Mouse (Mus musculus): ENCODE results near the gene Ndufv2. TPM values are rescaled to one million over a fixed set of nuclear protein-coding genes. Genes with fewer than 3 reads are reported as not detected.
A peak's percentile ranks its signal among the peaks of the same experiment; 100 is the strongest.

The Ndufv2 gene
- 56.5 and 59.2 TPM in 2 replicates for total RNA-seq (2017)

- peak; percentile 97 for ATAC-seq (ENCODE audit: extremely low read depth, insufficient number of reproducible peaks, low FRiP score, poor library complexity, severe bottlenecking)
Measured at GRCm38 (mm10) chr17:66101380-66102330, at the start of gene Ndufv2. Gene Ndufv2, minus strand, starts transcription at chr17:66101559.

GRCm38 (mm10) chr17:66131212-66131611, 29.9 kb upstream of the Ndufv2 start:
- peak; percentile 74; the same call in 1 of the 2 replicates for ATAC-seq (ENCODE audit: extremely low read depth, insufficient number of reproducible peaks, low FRiP score, poor library complexity, severe bottlenecking)

GRCm38 (mm10) chr17:66130371-66130770, 29.0 kb upstream of the Ndufv2 start:
- no peak for ATAC-seq (ENCODE audit: extremely low read depth, insufficient number of reproducible peaks, low FRiP score, poor library complexity, severe bottlenecking)

- ATAC-seq (ENCODE audit: extremely low read depth, insufficient number of reproducible peaks, low FRiP score, poor library complexity, severe bottlenecking) = no peak
Measured at GRCm38 (mm10) chr17:66125211-66125610, 23.9 kb upstream of the Ndufv2 start.

- ATAC-seq (ENCODE audit: extremely low read depth, insufficient number of reproducible peaks, low FRiP score, poor library complexity, severe bottlenecking) = no peak
Measured at GRCm38 (mm10) chr17:66123816-66124610, 22.7 kb upstream of the Ndufv2 start.

GRCm38 (mm10) chr17:66123066-66123815, 21.9 kb upstream of the Ndufv2 start, which contains the start of gene Ddx11:
Gene Ddx11, plus strand, starts transcription at chr17:66123520.
- ATAC-seq (ENCODE audit: extremely low read depth, insufficient number of reproducible peaks, low FRiP score, poor library complexity, severe bottlenecking) = peak; percentile 76

GRCm38 (mm10) chr17:66120701-66121100, 19.3 kb upstream of the Ndufv2 start:
- ATAC-seq (ENCODE audit: extremely low read depth, insufficient number of reproducible peaks, low FRiP score, poor library complexity, severe bottlenecking) = no peak

GRCm38 (mm10) chr17:66118991-66119390, 17.6 kb upstream of the Ndufv2 start:
- ATAC-seq (ENCODE audit: extremely low read depth, insufficient number of reproducible peaks, low FRiP score, poor library complexity, severe bottlenecking) = no peak

- no peak for ATAC-seq (ENCODE audit: extremely low read depth, insufficient number of reproducible peaks, low FRiP score, poor library complexity, severe bottlenecking)
Measured at GRCm38 (mm10) chr17:66112166-66112565, 10.8 kb upstream of the Ndufv2 start.

- peak; percentile 92 for ATAC-seq (ENCODE audit: extremely low read depth, insufficient number of reproducible peaks, low FRiP score, poor library complexity, severe bottlenecking)
Measured at GRCm38 (mm10) chr17:66111402-66111959, 10.1 kb upstream of the Ndufv2 start, which contains the start of gene Washc1. Gene Washc1, plus strand, starts transcription at chr17:66111545.

- ATAC-seq (ENCODE audit: extremely low read depth, insufficient number of reproducible peaks, low FRiP score, poor library complexity, severe bottlenecking) = no peak
Measured at GRCm38 (mm10) chr17:66110746-66111145, 9.4 kb upstream of the Ndufv2 start.

- ATAC-seq (ENCODE audit: extremely low read depth, insufficient number of reproducible peaks, low FRiP score, poor library complexity, severe bottlenecking) = no peak
Measured at GRCm38 (mm10) chr17:66108198-66108597, 6.8 kb upstream of the Ndufv2 start.

- ATAC-seq (ENCODE audit: extremely low read depth, insufficient number of reproducible peaks, low FRiP score, poor library complexity, severe bottlenecking) = no peak
Measured at GRCm38 (mm10) chr17:66107466-66107865, 6.1 kb upstream of the Ndufv2 start.

- ATAC-seq (ENCODE audit: extremely low read depth, insufficient number of reproducible peaks, low FRiP score, poor library complexity, severe bottlenecking) = peak; percentile 65
Measured at GRCm38 (mm10) chr17:66106601-66107267, 5.4 kb upstream of the Ndufv2 start.

GRCm38 (mm10) chr17:66104076-66104475, 2.7 kb upstream of the Ndufv2 start:
- no peak for ATAC-seq (ENCODE audit: extremely low read depth, insufficient number of reproducible peaks, low FRiP score, poor library complexity, severe bottlenecking)

- ATAC-seq (ENCODE audit: extremely low read depth, insufficient number of reproducible peaks, low FRiP score, poor library complexity, severe bottlenecking) = no peak
Measured at GRCm38 (mm10) chr17:66100566-66101379, 586 bp downstream of the Ndufv2 start.

GRCm38 (mm10) chr17:66092664-66093063, 8.7 kb downstream of the Ndufv2 start:
- no peak for ATAC-seq (ENCODE audit: extremely low read depth, insufficient number of reproducible peaks, low FRiP score, poor library complexity, severe bottlenecking)

Measured in neutrophil, adult 5-6 weeks (primary cell).